Mouse (Mus musculus) G1E (cell line): ENCODE measurements at regions not wholly inside any gene's neighbourhood (a gene's known extent, or its start where the extent isn't known, plus 50 kb on each side); places are given as distances from the start of the nearest gene placed in this dataset.

Source experiments
- ATAC-seq: 2 replicates; pipeline ENCODE4 v1.8.0; 2016; ENCODE audit warnings: mild to moderate bottlenecking; ENCODE audit not compliant: insufficient number of reproducible peaks, poor library complexity, low FRiP score, severe bottlenecking; ENCODE audit errors: extremely low read depth
- DNase-seq: peaks from one replicate; pipeline ENCODE4 v3.0.0; 2012; ENCODE audit warnings: low spot score
- H3K27me3 ChIP-seq: 2 replicates; pipeline ENCODE4 v1.6.1; 2012; ENCODE audit warnings: mild to moderate bottlenecking, low read length, inconsistent platforms; ENCODE audit not compliant: insufficient read depth
- H3K36me3 ChIP-seq: replicated peaks from 2 replicates; pipeline ENCODE3; 2012; ENCODE audit warnings: mild to moderate bottlenecking, inconsistent platforms
- H3K4me1 ChIP-seq: 2 replicates; pipeline ENCODE4 v1.6.1; 2012; ENCODE audit warnings: low read depth, low read length, inconsistent platforms, mixed read lengths; ENCODE audit not compliant: insufficient read depth
- H3K4me3 ChIP-seq: 2 replicates; pipeline ENCODE4 v1.5.1; 2012; ENCODE audit warnings: low read depth, mild to moderate bottlenecking, inconsistent platforms, low read length, moderate library complexity, mixed read lengths
- H3K9me3 ChIP-seq: replicated peaks from 2 replicates; pipeline ENCODE4 v1.6.1; 2012; ENCODE audit warnings: inconsistent platforms
- CTCF ChIP-seq: IDR thresholded peaks from 2 replicates; pipeline ENCODE4 v1.5.1; 2012; ENCODE audit warnings: low read depth, low read length, inconsistent platforms, mixed read lengths
- GATA1 ChIP-seq: IDR thresholded peaks from 2 replicates; pipeline ENCODE4 v1.6.1; 2012; ENCODE audit warnings: borderline replicate concordance, low read length, inconsistent platforms, mixed read lengths
- GATA2 ChIP-seq: IDR thresholded peaks from 2 replicates; pipeline ENCODE4 v1.6.1; 2012; ENCODE audit warnings: low read depth, low read length, inconsistent platforms, borderline replicate concordance
- POLR2AphosphoS5 ChIP-seq: IDR thresholded peaks from 2 replicates; pipeline ENCODE4 v1.6.1; 2012; ENCODE audit warnings: low read depth, low read length, inconsistent platforms; ENCODE audit not compliant: insufficient replicate concordance
- TAL1 ChIP-seq: conservative IDR thresholded peaks from 2 replicates; pipeline ENCODE4 v1.6.1; 2012; ENCODE audit warnings: low read depth, low read length, inconsistent platforms, mixed read lengths

DNA sequence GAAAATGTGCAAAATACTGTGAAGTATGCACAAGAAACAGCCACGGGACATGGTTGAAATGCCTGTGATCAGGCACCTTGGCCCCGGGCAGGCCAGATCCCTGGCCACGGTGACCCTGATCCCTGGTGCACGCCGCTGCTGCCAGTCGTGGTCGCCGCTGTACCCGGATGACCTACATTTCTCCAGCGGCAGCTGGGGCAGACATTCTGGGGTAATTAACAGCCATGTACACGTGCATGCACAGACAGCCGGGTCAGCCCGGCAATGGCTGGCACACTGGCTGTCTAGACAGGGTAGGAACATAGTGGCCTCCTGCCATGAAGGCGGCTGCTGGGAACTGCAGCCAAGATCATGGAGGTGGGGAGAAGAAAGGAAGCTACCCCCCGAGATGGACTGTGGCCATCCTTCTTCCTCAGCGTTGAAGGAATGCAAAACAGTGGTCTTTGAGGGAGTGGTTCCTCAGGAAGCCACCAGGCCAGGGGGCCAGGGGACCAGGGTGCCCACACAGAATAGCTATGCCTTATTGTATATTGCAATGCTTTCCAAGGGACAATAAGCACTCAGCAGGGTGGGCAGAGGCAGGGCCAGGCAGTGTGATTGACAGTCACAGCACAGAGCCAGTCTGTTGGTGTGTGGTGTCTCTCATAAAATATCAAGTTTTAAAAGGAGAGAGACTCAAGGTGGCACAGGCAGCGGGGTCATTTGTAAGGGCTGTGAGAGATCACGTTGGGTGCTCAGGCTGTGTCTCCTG lies 108.3 kb upstream of the 1700021F07Rik start:
- no peak for TF ChIP-seq CTCF
- TF ChIP-seq TAL1: no peak
- no peak for TF ChIP-seq GATA1
- TF ChIP-seq GATA2: no peak
- TF ChIP-seq POLR2AphosphoS5: no peak
- H3K9me3 ChIP-seq: peaks cover 88% of the 10 kb centered on the region
- no peaks in the 10 kb centered on the region for H3K4me1 ChIP-seq
- no peak for ATAC-seq
- no peak overlapping the region for H3K4me3 ChIP-seq
- H3K36me3 ChIP-seq: no peaks in the 10 kb centered on the region
- H3K27me3 ChIP-seq: no peaks in the 10 kb centered on the region
- no peak for DNase-seq

DNA sequence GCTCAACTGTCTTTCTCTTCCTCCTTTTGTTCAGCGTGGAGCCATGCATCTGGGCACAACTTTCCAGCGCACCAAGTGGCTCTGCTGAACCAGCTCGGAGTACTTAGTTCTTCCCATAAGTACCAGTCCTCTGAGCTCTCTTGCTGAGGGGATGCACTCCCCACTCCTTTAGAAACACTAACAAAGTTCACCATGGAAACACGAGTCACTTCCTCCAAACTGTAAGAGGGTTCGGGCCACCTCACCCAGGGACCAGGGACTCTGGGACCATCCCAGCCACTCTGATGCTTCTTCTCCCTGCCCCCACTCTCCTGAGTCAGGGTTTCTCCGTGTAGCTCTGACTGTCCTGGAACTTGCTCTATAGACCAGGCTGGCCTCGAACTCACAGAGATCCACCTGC lies 107.0 kb upstream of the 1700021F07Rik start:
- no peaks in the 10 kb centered on the region for H3K36me3 ChIP-seq
- H3K4me1 ChIP-seq: no peaks in the 10 kb centered on the region
- DNase-seq: no peak

DNA sequence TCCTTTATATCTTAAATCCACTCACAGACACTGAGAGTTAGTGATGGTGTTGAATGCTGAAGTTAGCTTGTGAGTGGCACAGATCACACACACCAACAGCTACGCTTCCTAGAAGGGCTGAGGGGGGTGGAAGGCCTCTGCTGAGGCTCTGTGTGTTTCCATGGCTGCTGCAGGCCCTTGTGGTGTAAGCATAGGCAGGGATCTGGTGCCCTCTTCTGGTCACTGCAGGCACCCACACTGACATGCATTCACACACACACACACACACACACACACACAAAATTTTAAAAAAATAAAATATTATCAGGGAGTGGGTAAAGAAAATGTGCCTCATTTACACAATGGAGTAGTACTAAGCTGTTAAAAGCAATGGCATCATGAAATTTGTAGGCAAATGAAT lies 105.5 kb upstream of the 1700021F07Rik start:
- DNase-seq (no peak), ATAC-seq (no peak)
- no peaks in the 10 kb centered on the region for H3K4me1 ChIP-seq

More for the DNA sequence above, 107.0 kb upstream of the 1700021F07Rik start:
- H3K4me3 ChIP-seq: no peak overlapping the region
- peaks cover 88% of the 10 kb centered on the region for H3K9me3 ChIP-seq
- TF ChIP-seq GATA1: no peak
- ATAC-seq: no peak
- H3K27me3 ChIP-seq: no peaks in the 10 kb centered on the region

DNA sequence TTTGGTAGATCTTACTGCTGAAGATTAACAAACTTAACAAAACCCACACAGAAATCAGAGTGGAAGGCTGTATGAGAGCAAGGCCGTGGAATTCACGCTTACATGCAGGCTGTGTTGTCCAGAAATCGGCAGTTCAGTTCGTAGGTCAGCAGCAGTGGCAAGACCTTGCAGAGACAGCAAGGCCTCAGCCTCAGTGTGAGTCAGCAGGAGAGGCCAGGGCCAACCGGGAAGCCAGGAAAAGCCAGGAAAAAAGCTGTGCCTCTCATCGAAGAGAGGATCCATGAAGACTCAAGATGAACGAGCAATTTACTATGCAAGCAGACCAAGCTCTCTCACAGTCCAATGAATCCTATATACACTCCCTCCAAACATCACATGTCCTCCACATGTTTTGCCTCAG lies 103.4 kb upstream of the 1700021F07Rik start:
- DNase-seq: no peak
- TF ChIP-seq TAL1: no peak
- no peak for TF ChIP-seq GATA2
- no peak for TF ChIP-seq POLR2AphosphoS5
- TF ChIP-seq CTCF: no peak
- no peak for TF ChIP-seq GATA1
- no peaks in the 10 kb centered on the region for H3K4me1 ChIP-seq
- H3K27me3 ChIP-seq: no peaks in the 10 kb centered on the region
- peaks cover 65% of the 10 kb centered on the region for H3K9me3 ChIP-seq
- H3K4me3 ChIP-seq: no peak overlapping the region
- no peak for ATAC-seq
- no peaks in the 10 kb centered on the region for H3K36me3 ChIP-seq

More for the DNA sequence above, 105.5 kb upstream of the 1700021F07Rik start:
- Histone ChIP-seq H3K9me3 (peaks cover 85% of the 10 kb centered on the region), H3K36me3 (no peaks in the 10 kb centered on the region), H3K27me3 (no peaks in the 10 kb centered on the region), H3K4me3 (no peak overlapping the region)
- no peak for TF ChIP-seq GATA1
- TF ChIP-seq GATA2: no peak
- no peak for TF ChIP-seq TAL1
- TF ChIP-seq POLR2AphosphoS5: no peak
- TF ChIP-seq CTCF: no peak

DNA sequence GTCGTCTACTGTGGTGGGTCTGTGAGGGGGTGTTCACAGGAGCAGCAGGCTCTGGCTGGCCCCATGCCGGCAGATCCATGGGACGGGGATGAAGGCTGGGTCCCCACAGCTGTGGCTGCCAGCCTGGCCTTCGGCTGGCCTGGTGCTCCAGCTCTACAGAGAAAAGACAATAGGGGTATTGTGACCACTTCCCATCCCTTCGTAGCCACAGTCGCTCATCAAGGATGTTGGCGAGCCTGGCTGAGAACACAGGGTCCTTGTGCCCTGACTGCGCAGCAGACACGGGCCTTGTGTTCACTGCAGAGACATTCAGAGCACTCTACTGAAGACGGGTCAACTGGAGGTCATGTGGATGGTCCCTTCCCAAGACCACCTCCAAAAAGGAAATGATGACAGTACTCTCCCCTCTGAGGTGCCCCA lies 102.4 kb upstream of the 1700021F07Rik start:
- no peak for TF ChIP-seq GATA1
- Histone ChIP-seq H3K36me3 (no peaks in the 10 kb centered on the region), H3K4me1 (no peaks in the 10 kb centered on the region), H3K9me3 (peaks cover 65% of the 10 kb centered on the region), H3K27me3 (no peaks in the 10 kb centered on the region), H3K4me3 (no peak overlapping the region; the same call in 1 of the 2 replicates)
- DNase-seq (no peak), ATAC-seq (no peak)

DNA sequence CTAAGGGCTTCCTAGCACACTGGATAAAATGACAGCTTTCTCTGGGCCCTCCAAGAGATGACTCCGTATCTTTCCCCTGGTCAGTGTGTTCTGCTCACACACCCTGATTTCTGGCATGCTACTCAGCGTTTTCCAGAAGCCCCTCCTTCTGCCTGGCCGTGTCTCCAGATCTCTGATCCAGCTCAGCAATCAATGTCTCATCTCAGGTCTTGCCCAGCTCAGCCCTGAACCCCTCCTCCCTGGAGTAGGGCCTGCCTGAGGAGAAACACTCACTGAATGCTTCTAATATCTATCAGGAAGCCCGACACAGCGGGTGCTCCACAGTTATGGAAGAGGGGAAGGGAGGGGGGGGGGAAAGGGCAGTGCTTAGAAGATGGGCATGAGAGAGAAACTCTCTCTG lies 101.9 kb upstream of the 1700021F07Rik start:
- H3K36me3 ChIP-seq: no peaks in the 10 kb centered on the region
- no peak for ATAC-seq

DNA sequence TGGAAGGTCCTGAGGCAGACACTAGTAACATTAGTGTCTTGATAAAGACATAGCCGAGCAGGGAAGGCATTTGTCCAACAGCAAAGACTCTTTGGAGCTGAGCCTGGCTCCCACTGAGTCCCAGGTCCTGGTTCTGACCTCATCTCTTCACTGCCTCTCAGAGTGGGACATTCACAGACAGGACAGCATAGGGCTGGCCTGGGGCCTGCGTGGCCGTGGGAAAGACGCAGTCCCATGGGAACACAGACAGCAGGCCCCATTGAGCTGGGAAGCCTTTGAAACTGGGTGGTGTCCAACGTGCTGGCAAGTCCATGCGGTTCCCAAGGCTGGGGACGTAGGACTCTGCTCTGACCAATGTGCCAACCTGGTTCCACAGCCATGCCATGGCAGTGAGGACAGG lies 97.5 kb upstream of the 1700021F07Rik start:
- DNase-seq: no peak
- Histone ChIP-seq H3K4me3 (no peak overlapping the region), H3K9me3 (peaks cover 75% of the 10 kb centered on the region), H3K36me3 (no peaks in the 10 kb centered on the region), H3K4me1 (no peaks in the 10 kb centered on the region), H3K27me3 (no peaks in the 10 kb centered on the region)
- no peak for TF ChIP-seq POLR2AphosphoS5
- no peak for TF ChIP-seq CTCF
- no peak for TF ChIP-seq GATA1
- no peak for TF ChIP-seq GATA2
- ATAC-seq: no peak

More for the DNA sequence above, 101.9 kb upstream of the 1700021F07Rik start:
- Histone ChIP-seq H3K27me3 (no peaks in the 10 kb centered on the region), H3K4me1 (no peaks in the 10 kb centered on the region), H3K4me3 (no peak overlapping the region), H3K9me3 (peaks cover 65% of the 10 kb centered on the region)
- no peak for DNase-seq
- TF ChIP-seq CTCF (no peak), TAL1 (no peak), GATA2 (no peak), GATA1 (no peak), POLR2AphosphoS5 (no peak)
